ENCODE assay signal across 7 mouse cellular contexts in the genomic region with DNA sequence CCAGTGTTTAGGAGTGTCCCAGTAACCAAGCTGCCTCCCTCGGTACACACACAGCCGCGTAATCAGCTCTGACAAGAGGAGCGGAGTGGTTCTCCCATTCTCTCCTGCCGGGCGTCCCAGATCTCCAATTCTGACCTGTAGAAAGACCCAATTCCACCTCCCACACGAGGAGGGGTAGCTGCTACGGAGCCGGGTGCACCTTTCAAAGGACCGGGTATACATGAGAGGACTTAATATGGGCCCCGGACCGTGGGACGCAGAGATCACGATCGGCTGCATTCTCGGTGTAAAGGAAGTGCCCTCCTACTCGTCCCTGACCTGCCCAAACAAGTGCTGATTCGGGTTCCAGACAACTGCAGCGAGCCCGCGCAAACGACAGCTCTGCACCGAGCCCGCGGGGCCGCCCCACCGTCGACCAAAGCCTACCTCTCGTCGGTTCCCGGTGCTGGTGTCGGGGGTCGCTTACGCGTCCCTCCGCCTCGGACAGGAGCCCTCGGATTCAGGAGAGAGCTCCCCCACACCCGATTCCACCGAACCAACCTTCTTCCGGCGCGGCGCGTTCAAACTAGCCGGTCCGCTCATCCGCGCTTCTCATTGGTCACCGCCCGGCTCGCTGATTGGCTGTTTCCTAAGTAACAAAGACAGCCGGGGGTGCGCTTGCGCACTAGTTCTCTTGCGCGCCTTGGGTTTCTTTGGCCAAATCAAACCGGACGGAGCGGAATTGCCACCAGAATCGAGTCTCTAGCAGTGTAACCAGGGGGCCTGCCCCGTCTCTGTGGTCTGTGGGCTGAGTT. TPM values are rescaled to one million over a fixed set of nuclear protein-coding genes. Genes with fewer than 3 reads are reported as not detected.
DNase-seq lines count a peak whose midpoint lies in the region; ATAC-seq lines count a peak whose summit lies in the region.

A gene (minus strand): TSS at position 568 of the 794 bp plus-strand sequence.

- under 1% methylated on average over 62 of the region's 62 CpGs for WGBS in intestine, embryonic 15.5 days
- WGBS in midbrain, embryonic 10.5 days, result under 1% methylated on average over 62 of the region's 62 CpGs

- H3K4me3 ChIP-seq in intestine, embryonic 15.5 days (replicated peaks), result peak within 1 kb of the TSS; percentile 74
- H3K4me3 ChIP-seq in midbrain, embryonic 10.5 days, result peak within 1 kb of the TSS; percentile 93

- peaks cover 10% of the 10 kb centered on the region; the same call in 1 of the 2 replicates for H3K4me1 ChIP-seq in intestine, embryonic 15.5 days (replicated peaks)
- peaks cover 42% of the 10 kb centered on the region for H3K4me1 ChIP-seq in midbrain, embryonic 10.5 days

- peak within 1 kb of the TSS; percentile 90 for H3K27ac ChIP-seq in intestine, embryonic 15.5 days
- peak within 1 kb of the TSS; percentile 96 for H3K27ac ChIP-seq in midbrain, embryonic 10.5 days (replicated peaks)

- H3K9me3 ChIP-seq in intestine, embryonic 15.5 days, result no peaks in the 10 kb centered on the region
- no peaks in the 10 kb centered on the region for H3K9me3 ChIP-seq in midbrain, embryonic 10.5 days (replicated peaks)

- intact Hi-C loops in gastrocnemius, postnatal 36 days (cut with DNase I), result no loop called here
- intact Hi-C loops in left cerebral cortex, postnatal 25 days (cut with DNase I), result no loop called here

- peak within 1 kb of the TSS; percentile 75 for H3K4me2 ChIP-seq in intestine, embryonic 15.5 days (replicated peaks)

- DNase-seq in adrenal gland, adult 2 months, result peak; percentile 93
- peak; percentile 97 for DNase-seq in embryo, embryonic 11.5 days (ENCODE audit: low read depth, low spot score)
- peak; percentile 85 to 90 for DNase-seq in gastrocnemius, postnatal 36 days
- peak; percentile 92 to 96 for DNase-seq in left cerebral cortex, postnatal 25 days (ENCODE audit: low spot score in 2 of 2)
- peak; percentile 99 for DNase-seq in midbrain, embryonic 10.5 days (ENCODE audit: low spot score)
- DNase-seq in right cerebral cortex, postnatal 4 days, result peak; percentile 93

- peak within 1 kb of the TSS; percentile 67 for H3K9ac ChIP-seq in intestine, embryonic 15.5 days

- no peaks in the 10 kb centered on the region for H3K27me3 ChIP-seq in intestine, embryonic 15.5 days (replicated peaks)
- H3K27me3 ChIP-seq in midbrain, embryonic 10.5 days (ENCODE audit: low read depth, poor library complexity, severe bottlenecking), result peaks cover 3% of the 10 kb centered on the region; the same call in 1 of the 2 replicates

- peak; percentile 98 for ATAC-seq in intestine, embryonic 15.5 days

- 0 out of 2 replicates have a peak, but pooled peaks cover 3% of the 10 kb centered on the region for H3K36me3 ChIP-seq in intestine, embryonic 15.5 days
- peaks cover 34% of the 10 kb centered on the region for H3K36me3 ChIP-seq in midbrain, embryonic 10.5 days

RNA-seq across cellular contexts. Expression of the gene that starts here (rescaled TPM):
- 1 to 10 TPM in 1 of 2 experiments, under 1 TPM in 1; 0.62 to 1.2 TPM for total RNA-seq in adrenal gland, adult 2 months (2021)
- 1.2 and 1.4 TPM in 2 replicates for polyA plus RNA-seq in adrenal gland, adult 2 months (2012; rRNA removed)
- total RNA-seq in gastrocnemius, postnatal 36 days (2021), result under 1 TPM; 0.17 to 0.46 TPM
- polyA plus RNA-seq in intestine, embryonic 15.5 days (2015; fragmentation: Nextera tagmentation; extraction: Ambion mirVana), result 8.7 and 8.9 TPM in 2 replicates
- total RNA-seq in left cerebral cortex, postnatal 25 days (2021), result under 1 TPM; 0.28 to 0.41 TPM
- polyA plus RNA-seq in midbrain, embryonic 10.5 days (2016; fragmentation: Nextera tagmentation; extraction: Ambion mirVana), result 12.4 and 14.0 TPM in 2 replicates

Comparison
In these comparisons a context has a peak if more than half of its experiments do, and no peak if none do; other contexts are left out.
1. Peak in every context shown above with its lines: DNase-seq, ATAC-seq, H3K4me3 ChIP-seq and H3K27ac ChIP-seq.
2. Peak in DNase-seq in gastrocnemius, postnatal 36 days; RNA of the gene not detected or under 1 TPM.
3. Peak in DNase-seq in left cerebral cortex, postnatal 25 days; RNA of the gene not detected or under 1 TPM.